Mouse (Mus musculus) embryonic stem cell, embryonic (primary cell): ENCODE measurements around the gene Aldh3a2.

Source experiments
- CTCF ChIA-PET, 4 experiments: fragments of 300-600 bp in 2 of 4; fragments of 350-600 bp in 2 of 4; sonication (Branson Sonifier 250); formaldehyde crosslinking; loops; one replicate each; lab custom pipeline; 2022; ENCODE audit warnings: inconsistent platforms in 2 of 4; lab: Charles Lee
- POLR2A ChIA-PET, 4 experiments: fragments of 300-600 bp in 2 of 4; fragments of 350-600 bp in 2 of 4; sonication (Branson Sonifier 250); formaldehyde crosslinking; loops; one replicate each; lab custom pipeline; 2022; ENCODE audit warnings: antibody characterized with exemption in 4 of 4, inconsistent platforms in 1 of 4; lab: Charles Lee

The Aldh3a2 gene

DNA sequence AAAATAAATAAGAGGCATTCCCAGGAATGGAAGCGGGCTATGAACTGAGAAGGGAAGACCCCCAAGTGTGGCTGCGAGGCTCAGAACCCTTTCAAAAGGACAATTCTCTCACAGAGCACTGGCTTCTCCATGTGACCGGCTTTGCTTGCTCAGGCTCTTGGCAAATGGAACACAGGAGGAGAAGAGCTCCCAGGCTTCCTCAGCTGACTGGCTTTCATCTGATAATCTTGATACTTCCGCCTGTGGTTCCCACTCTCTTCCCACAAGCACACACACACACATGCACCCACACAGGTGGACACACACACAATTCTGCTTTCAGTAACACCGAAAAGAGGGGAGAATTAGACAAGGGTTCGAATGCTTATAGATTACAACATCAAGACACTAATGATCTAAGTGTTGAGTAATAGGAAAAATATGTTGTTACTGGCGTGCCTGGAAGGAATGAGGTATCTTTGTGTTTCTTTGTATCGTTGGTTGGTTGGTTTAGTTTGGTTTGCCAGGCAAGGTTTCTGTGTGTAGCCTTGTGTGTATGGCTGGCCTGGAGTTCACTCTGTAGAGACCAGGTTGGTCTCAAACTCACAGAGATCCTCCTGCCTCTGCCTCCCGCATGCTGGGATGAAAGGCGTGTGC is 16.3 kb upstream of the Aldh3a2 start:
- ChIA-PET CTCF (interaction anchor here in 1 of 4 experiments (0.6 kb wide), 1 partner anchor 9 kb away, joined by 5 read pairs; no protein-coding TSS in a partner anchor), POLR2A (interaction anchor here in 1 of 4 experiments (1.1 to 1.3 kb wide), 2 partner anchors 12 to 17 kb away, joined by 3 read pairs; no protein-coding TSS in a partner anchor)

DNA sequence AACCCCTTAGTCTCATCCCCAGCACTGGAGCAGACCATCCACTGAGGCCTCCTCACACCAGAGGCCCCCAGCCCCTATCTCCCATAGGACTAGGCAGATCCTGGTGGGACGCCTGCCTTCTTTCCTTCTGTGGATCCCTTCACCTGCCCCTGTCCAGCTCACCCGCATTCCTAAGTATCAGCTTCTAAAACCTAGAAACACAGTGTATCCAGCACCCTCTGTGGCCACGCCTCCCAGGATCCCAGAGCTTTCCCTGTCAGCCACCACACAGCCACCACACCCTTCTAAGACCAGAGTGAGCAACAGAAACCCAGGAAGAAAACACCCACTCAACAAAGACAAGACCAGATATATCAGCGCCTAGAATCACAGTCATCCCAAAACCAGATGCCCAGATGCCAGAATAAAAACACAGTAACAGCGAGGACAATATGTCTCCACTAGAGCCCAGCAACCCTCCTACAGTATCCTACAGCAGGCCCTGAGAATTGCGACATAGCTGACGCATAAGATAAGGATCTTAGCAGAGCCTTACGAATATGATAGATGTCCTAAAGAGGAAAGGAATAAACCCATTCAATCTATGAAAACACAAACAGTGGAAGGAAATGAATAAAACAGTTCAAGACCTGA is 11.3 kb upstream of the Aldh3a2 start:
- CTCF ChIA-PET, result interaction anchor here in 2 of 4 experiments (0.7 to 0.9 kb wide), 3 partner anchors 71 to 174 kb away, joined by 3 to 7 read pairs (median 3); no protein-coding TSS in a partner anchor
- POLR2A ChIA-PET, result interaction anchor here in 3 of 4 experiments (0.6 to 1.3 kb wide), 3 partner anchors 12 to 198 kb away, joined by 3 to 5 read pairs (median 3); partner anchors contain the start of gene Aldh3a2 (in 1 of the 3)

DNA sequence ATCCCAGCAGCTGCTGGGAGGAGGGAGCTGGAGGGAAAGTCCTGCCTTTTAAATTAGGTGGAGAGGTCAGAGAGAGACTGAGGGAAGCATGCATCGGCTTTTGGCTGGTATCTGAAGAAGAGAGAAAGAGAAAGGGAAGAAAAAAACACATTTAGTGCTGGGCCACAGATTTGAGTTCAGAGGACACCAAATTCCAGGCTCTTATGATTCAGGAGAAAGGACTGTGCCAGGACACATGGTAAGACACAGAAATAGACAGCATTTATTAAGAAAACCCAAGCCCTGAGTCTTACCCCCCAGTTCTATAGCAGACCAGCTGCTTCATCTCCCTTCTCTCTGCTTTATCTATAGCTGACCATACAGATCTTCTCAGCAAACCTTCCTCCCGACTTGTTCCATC is 10.7 kb upstream of the Aldh3a2 start:
- CTCF ChIA-PET, result interaction anchor here in 2 of 4 experiments (0.7 to 0.9 kb wide), 3 partner anchors 71 to 174 kb away, joined by 3 to 7 read pairs (median 3); no protein-coding TSS in a partner anchor
- POLR2A ChIA-PET, result interaction anchor here in 2 of 4 experiments (0.6 to 1.3 kb wide), 2 partner anchors 11 to 197 kb away, joined by 3 to 5 read pairs; partner anchors contain the start of gene Aldh3a2 (in 1 of the 2)

DNA sequence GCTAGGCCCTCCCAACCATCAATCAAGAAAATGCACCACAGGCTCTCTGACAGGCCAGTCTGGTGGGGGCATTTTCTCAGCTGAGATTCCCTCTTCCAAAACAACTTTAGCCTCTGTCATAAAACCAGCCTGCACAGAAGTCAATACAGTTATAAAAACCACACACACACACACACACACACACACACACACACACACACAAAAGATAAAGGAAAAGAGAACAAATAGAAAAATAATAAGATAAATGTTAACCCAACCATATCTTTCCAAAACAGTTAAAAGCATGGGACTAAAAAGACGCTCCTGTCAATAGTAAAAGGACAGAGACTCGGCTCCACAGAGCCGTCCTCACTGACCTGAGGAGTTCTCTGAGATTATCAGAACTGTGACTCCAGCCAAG is 9.2 kb upstream of the Aldh3a2 start:
- POLR2A ChIA-PET, result no interaction called here
- CTCF ChIA-PET, result no interaction called here

DNA sequence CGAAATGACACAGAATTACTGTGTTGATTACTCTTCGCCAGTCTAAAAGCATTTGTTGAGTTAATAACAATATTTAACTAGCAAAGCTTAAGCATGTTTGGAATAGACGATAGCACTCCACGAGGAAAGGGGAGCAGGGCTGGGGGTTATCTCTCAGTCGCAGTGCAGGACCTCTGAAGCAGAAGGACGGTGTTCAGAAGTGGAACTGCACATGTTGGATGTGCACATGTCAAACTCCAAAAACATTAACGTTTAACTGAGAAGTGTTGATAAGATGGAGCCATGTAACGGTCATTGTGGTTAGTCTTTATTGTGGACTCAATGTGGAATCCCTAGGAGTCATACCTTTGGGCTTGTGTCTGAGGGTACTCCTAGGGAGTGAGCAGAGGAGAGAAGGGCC is 7.8 kb upstream of the Aldh3a2 start:
- CTCF ChIA-PET, result no interaction called here
- POLR2A ChIA-PET, result no interaction called here

DNA sequence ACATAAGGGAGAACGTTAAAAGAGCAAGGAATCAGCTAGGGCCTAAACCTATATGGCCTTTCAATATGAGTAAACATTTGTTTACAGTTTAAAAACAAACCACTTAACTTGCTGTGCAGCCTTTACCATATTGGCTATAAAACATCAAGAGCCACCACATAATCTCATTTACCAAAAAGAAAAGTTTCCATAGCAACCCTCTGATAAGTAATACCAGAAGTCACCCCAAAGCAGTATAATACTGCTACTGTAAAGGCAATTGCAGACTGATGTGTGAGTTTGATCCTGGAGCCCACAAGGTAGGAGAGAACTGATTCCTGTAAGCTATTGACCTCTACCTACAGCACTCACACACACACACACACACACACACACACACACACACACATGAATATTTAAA is 7.2 kb upstream of the Aldh3a2 start:
- ChIA-PET POLR2A (interaction anchor here in 2 of 4 experiments (0.7 to 1.1 kb wide), 2 partner anchors 12 to 143 kb away, joined by 3 read pairs; no protein-coding TSS in a partner anchor), CTCF (interaction anchor here in 1 of 4 experiments (0.6 to 0.7 kb wide), 2 partner anchors 10 to 128 kb away, joined by 4 to 5 read pairs; no protein-coding TSS in a partner anchor)

DNA sequence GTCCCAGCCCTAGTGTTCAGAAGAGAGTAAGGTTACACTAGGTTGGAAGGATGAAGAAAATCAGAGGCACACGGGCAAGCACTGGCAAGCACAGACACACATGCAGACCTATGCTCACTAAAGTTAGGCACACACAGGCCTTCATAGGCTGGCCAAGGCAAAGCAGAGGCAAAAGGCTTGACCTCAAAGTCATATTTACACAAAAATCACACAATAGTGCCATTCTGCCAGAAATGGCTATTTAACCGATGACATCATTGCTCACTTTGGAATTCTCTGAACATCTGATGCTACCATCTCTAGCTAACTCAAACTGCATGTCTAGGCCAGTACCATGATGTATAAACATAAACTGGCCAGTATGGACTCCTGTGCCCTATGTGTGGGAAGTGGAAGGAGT is 6.7 kb upstream of the Aldh3a2 start:
- POLR2A ChIA-PET, result interaction anchor here in 2 of 4 experiments (0.7 to 1.1 kb wide), 2 partner anchors 11 to 144 kb away, joined by 3 read pairs; no protein-coding TSS in a partner anchor

DNA sequence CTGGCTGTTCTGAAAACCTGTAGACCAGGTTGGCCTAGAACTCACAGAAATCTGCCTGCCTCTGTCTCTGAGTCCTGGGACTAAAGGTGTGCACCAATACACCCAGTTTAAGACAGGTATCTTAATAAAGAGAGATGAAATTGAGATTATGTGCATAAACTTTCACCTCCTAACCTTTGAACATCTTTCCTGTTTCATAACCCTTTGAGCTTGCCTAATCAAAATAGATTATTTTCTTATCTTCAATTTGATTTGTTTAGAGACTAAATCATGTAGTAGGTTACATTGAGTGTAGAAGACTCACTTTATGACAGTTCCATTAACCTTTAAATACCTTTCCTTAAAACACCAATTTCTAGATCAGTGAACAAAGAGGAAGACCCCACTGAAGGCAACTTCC is 4.3 kb upstream of the Aldh3a2 start:
- ChIA-PET POLR2A (no interaction called here), CTCF (no interaction called here)

More for the DNA sequence above, 6.7 kb upstream of the Aldh3a2 start:
- CTCF ChIA-PET, result interaction anchor here in 1 of 4 experiments (0.6 to 0.7 kb wide), 2 partner anchors 10 to 127 kb away, joined by 4 to 5 read pairs; no protein-coding TSS in a partner anchor

DNA sequence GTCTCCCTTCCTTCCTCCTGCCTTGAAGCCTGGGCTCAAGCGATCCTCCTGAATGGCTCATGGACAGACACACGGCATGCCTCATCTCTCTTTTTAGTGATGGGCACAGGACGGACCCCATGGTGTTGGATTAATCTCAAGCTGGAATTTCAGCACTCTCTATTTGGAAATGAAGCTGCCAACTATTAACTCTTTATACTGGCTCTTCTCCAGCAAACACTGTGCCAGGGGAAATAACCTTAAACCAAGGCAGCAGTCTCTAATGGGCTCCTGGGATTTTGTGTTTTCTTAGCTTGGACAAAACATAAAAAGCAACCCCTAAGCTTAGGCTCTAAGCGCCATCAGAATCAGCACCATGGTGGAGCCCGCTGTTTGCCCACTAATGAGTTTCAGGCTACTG is 3.1 kb upstream of the Aldh3a2 start:
- ChIA-PET CTCF (no interaction called here), POLR2A (interaction anchor here in 1 of 4 experiments (0.6 kb wide), 1 partner anchor 34 kb away, joined by 3 read pairs; no protein-coding TSS in a partner anchor)

DNA sequence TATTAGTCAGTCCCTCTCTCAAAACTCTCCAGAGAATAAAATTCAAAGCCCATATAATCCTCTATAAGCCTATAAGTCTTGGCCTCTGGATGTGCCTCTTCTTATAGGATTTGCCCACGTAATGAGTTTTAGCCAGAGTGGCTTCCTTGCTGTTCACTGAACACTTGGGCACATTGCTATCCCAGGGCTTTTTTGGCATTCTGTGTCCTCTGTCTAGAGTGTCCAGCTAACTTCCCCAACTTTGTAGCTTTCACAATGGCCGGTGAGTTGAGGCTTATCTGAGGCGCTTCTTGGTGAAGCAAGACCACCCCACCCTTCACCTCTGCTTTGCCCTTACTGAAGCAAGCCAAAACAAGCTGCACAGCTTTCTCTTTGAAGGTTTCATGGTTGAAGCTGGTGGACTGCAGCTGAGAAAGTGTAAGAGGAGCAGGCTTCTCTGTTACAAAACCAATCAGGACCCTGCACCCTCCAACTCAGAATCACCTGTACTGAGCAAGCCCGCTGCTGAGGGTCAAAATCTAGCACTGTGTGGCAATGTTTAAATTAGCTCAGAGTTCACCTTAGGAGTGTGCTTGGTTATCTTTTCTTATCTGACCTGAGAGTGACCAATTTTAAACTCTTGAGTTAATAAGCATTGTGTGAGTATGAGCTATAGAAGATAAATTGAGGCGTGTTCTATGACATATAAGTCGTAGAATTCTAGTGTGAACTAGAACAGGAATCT is 1.5 kb upstream of the Aldh3a2 start:
- POLR2A ChIA-PET, result interaction anchor here in 1 of 4 experiments (0.6 to 1.6 kb wide), 3 partner anchors 9 to 20 kb away, joined by 3 to 5 read pairs (median 3); no protein-coding TSS in a partner anchor
- CTCF ChIA-PET, result no interaction called here

DNA sequence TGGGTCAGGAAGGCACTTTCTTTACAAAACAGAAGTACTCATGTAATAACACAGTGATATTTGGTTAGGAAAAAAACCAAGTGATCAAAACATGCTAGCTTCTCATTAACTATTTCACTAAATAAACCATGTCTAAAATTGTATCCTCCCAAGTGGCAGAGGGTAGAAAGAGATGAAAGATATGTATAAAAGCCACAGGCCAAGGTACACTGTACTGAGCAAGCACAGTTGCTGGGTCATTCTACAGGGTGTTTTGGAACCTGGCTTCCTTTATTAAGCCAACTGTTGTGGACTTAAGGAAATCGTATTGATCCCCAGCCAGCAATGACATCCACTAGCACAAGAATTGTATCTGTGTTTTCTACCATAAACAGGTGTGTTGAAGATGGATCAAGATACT is 3.4 kb downstream of the Aldh3a2 start:
- ChIA-PET CTCF (no interaction called here), POLR2A (interaction anchor here in 3 of 4 experiments (0.6 to 2.2 kb wide), 17 partner anchors 11 to 356 kb away, joined by 3 to 10 read pairs (median 4); partner anchors contain the start of gene Usp22 (in 1 of the 3))

DNA sequence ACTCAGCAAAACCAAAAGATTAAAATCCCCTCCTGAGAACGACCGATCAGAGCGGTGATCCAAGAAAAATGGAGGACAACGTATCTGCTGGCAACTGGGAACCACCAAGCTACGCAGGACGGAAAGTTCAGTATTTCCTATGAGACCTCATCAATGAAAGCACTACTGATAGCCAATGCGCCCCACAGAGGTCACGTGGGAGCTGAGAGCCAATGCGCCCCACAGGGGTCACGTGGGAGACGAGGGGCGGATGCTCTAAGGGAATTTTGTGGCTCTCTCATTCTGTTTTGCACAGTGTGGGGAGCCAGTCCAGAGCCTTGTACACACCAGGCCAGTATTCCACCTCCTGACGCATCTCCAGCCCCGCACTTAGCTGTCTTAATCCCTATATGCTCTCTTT is 4.7 kb downstream of the Aldh3a2 start:
- POLR2A ChIA-PET, result interaction anchor here in 2 of 4 experiments (0.5 to 2.2 kb wide), 19 partner anchors 11 to 471 kb away, joined by 3 to 15 read pairs (median 4); partner anchors contain the start of gene Usp22 (in 1 of the 2)

DNA sequence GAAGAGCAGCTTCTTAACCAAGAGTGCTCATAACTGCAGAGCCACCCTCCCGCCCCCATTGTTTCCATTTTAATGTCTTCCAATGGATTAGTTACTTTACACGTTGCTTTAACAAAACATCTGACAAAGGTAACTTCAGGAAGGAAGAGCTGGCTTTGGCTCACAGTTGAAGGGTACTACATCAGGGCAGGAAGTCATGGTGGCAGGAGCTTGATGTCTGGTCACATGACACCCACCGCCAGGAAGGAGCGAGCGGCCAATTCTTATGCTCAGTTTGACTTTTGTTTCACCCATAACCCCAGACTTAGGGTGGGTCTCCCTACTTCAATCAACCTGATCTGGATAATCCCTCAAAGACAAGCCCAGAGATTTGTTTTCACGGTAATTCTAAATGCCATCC is 8.2 kb downstream of the Aldh3a2 start:
- CTCF ChIA-PET, result interaction anchor here in 2 of 4 experiments (0.6 to 0.7 kb wide), 2 partner anchors 65 to 167 kb away, joined by 3 to 8 read pairs; no protein-coding TSS in a partner anchor

More for the DNA sequence above, 4.7 kb downstream of the Aldh3a2 start:
- CTCF ChIA-PET, result interaction anchor here in 1 of 4 experiments (1.3 kb wide), 1 partner anchor 158 kb away, joined by 4 read pairs; no protein-coding TSS in a partner anchor

DNA sequence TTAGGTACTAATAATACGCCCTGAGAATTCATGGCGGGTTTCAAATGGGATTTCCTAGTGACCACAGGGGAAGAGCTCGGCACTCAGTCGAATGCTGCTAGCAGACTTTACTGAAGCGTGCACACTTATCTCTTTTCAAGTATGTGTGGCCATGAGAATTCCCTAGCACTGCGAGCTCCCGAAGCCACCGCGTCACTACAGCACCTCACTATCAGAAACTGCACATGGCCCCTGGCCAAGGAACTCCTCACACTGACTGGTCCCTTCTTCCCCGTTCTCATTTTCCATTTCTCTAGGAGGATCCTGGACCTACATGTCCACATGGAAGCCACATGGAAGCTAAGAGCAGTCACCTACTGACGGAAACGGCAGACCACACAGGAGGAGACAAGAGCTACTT is 14.5 kb downstream of the Aldh3a2 start:
- POLR2A ChIA-PET, result interaction anchor here in 2 of 4 experiments (0.8 to 2.5 kb wide), 11 partner anchors 10 to 374 kb away, joined by 3 to 10 read pairs (median 4); partner anchors contain the start of genes Aldh3a2 (in 2 of the 2), Tmem11 (in 1 of the 2) and Usp22 (in 1 of the 2)
- CTCF ChIA-PET, result interaction anchor here in 1 of 4 experiments (1.1 kb wide), 1 partner anchor 14 kb away, joined by 3 read pairs; no protein-coding TSS in a partner anchor

More for the DNA sequence above, 8.2 kb downstream of the Aldh3a2 start:
- POLR2A ChIA-PET, result interaction anchor here in 3 of 4 experiments (0.6 to 1.6 kb wide), 7 partner anchors 10 to 1303 kb away, joined by 3 to 8 read pairs (median 4); partner anchors contain the start of gene Usp22 (in 1 of the 3)

DNA sequence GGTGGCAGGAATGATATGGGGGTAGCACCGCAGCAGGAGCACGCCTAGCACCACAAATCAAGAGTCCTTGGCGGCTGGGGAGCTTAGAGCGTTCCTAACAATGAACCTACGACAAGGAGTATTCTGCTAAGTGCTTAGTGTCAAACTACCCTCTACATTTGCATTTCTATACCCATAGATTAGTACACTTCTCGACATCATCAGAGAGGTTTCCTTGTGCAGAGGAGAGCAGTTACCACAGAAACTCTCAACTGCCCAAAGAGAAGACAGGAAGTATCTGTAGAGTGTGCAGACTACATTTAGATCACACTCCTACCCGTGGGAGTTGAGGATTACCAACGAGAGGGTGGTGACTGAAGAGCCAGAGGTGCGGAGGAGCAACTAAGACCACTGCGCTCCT is 15.5 kb downstream of the Aldh3a2 start:
- ChIA-PET POLR2A (interaction anchor here in 2 of 4 experiments (1.0 to 2.3 kb wide), 9 partner anchors 10 to 68 kb away, joined by 3 to 10 read pairs (median 4); partner anchors contain the start of gene Aldh3a2 (in 2 of the 2)), CTCF (interaction anchor here in 2 of 4 experiments (0.8 to 1.9 kb wide), 5 partner anchors 15 to 91 kb away, joined by 3 to 5 read pairs (median 3); partner anchors contain the start of genes Aldh3a2 (in 1 of the 2) and Slc47a2 (in 1 of the 2))

DNA sequence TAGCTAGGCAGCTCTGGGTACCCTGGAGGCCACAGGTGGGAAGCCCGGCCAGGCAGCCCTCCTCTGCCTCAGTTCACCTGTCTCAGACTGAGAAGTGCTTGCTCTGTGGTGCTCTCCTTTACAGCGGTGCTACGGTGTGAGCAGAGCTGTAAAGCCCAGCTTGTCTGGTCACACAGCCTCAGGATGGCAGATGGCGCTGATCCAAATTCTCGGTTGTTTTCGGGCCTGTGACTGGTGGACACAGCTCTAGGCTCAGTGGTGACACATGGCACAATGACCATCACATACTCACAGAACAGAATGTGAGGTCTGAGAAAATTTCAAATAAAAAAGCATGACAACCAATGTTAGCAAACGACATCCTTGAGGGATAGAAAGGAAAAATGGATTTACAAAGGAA is 22.9 kb downstream of the Aldh3a2 start:
- ChIA-PET POLR2A (interaction anchor here in 1 of 4 experiments (0.5 kb wide), 1 partner anchor 357 kb away, joined by 5 read pairs; no protein-coding TSS in a partner anchor), CTCF (no interaction called here)

DNA sequence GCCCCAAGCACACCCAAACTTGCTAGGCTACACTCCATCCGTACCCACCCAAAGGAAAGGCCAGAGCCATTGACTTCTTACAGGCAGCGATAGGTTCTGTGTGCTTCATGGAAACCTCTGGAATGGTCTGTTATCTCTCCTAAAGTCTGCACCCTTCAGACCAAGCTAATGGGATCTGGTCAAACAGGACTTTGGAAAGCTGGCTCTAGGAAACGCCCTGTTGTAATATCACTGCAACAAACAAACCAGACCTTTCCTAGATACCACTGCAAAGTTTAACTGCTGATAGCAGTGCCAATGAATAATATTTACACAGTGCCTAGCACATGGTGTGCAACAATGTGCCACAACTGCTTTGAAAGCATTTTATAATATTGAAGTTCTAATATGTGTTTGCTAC is 31.2 kb downstream of the Aldh3a2 start:
- CTCF ChIA-PET, result interaction anchor here in 1 of 4 experiments (0.6 kb wide), 1 partner anchor 10 kb away, joined by 3 read pairs; no protein-coding TSS in a partner anchor
- POLR2A ChIA-PET, result interaction anchor here in 1 of 4 experiments (1.7 kb wide), 1 partner anchor 12 kb away, joined by 6 read pairs; no protein-coding TSS in a partner anchor
